Mouse (Mus musculus): ENCODE results near the gene Ntn1. TPM values are rescaled to one million over a fixed set of nuclear protein-coding genes. Genes with fewer than 3 reads are reported as not detected.

The Ntn1 gene
- polyA plus RNA-seq, 1 experiment from 2014 or later: 14.1 TPM

- Histone ChIP-seq H3K4me1 (replicated peaks; ENCODE audit: control insufficient read depth, insufficient read depth, low read length) (no peaks in the 10 kb centered on the region), H3K9me3 (ENCODE audit: control insufficient read depth, low read length) (no peaks in the 10 kb centered on the region), H3K9ac (no peak overlapping the region), H3K36me3 (replicated peaks; ENCODE audit: control insufficient read depth, insufficient read depth) (no peaks in the 10 kb centered on the region), H3K4me2 (replicated peaks) (no peak overlapping the region), H3K4me3 (replicated peaks; ENCODE audit: low read length) (no peak overlapping the region), H3K27me3 (ENCODE audit: control insufficient read depth, insufficient read depth, low read length) (no peaks in the 10 kb centered on the region), H3K27ac (no peak overlapping the region)
- no peak for DNase-seq (ENCODE audit: low spot score)
- WGBS: 80% methylated on average over 8 of the region's 8 CpGs
- ATAC-seq (ENCODE audit: low FRiP score): no peak
Observed at GRCm38 (mm10) chr11:68305997-68306396, 94.6 kb downstream of the Ntn1 start.

GRCm38 (mm10) chr11:68302323-68302722 is 98.3 kb downstream of the Ntn1 start:
- DNase-seq (ENCODE audit: low spot score): no peak
- no peak overlapping the region for H3K9ac ChIP-seq
- no peak for ATAC-seq (ENCODE audit: low FRiP score)

GRCm38 (mm10) chr11:68301660-68302059 is 99.0 kb downstream of the Ntn1 start:
- Histone ChIP-seq H3K9me3 (ENCODE audit: control insufficient read depth, low read length) (no peaks in the 10 kb centered on the region), H3K27ac (no peak overlapping the region), H3K36me3 (replicated peaks; ENCODE audit: control insufficient read depth, insufficient read depth) (no peaks in the 10 kb centered on the region), H3K9ac (no peak overlapping the region), H3K27me3 (ENCODE audit: control insufficient read depth, insufficient read depth, low read length) (no peaks in the 10 kb centered on the region), H3K4me2 (replicated peaks) (no peak overlapping the region), H3K4me1 (replicated peaks; ENCODE audit: control insufficient read depth, insufficient read depth, low read length) (no peaks in the 10 kb centered on the region), H3K4me3 (replicated peaks; ENCODE audit: low read length) (no peak overlapping the region)
- DNase-seq (ENCODE audit: low spot score) (no peak), ATAC-seq (ENCODE audit: low FRiP score) (no peak)
- 81% methylated on average over 4 of the region's 4 CpGs for WGBS

More at GRCm38 (mm10) chr11:68302323-68302722, 98.3 kb downstream of the Ntn1 start:
- Histone ChIP-seq H3K4me2 (replicated peaks) (no peak overlapping the region), H3K9me3 (ENCODE audit: control insufficient read depth, low read length) (no peaks in the 10 kb centered on the region), H3K4me1 (replicated peaks; ENCODE audit: control insufficient read depth, insufficient read depth, low read length) (no peaks in the 10 kb centered on the region), H3K27me3 (ENCODE audit: control insufficient read depth, insufficient read depth, low read length) (no peaks in the 10 kb centered on the region), H3K36me3 (replicated peaks; ENCODE audit: control insufficient read depth, insufficient read depth) (no peaks in the 10 kb centered on the region), H3K27ac (no peak overlapping the region), H3K4me3 (replicated peaks; ENCODE audit: low read length) (no peak overlapping the region)
- 61% methylated on average over 7 of the region's 7 CpGs for WGBS

GRCm38 (mm10) chr11:68295474-68295873 is 105.1 kb downstream of the Ntn1 start:
- DNase-seq (ENCODE audit: low spot score): no peak
- no peaks in the 10 kb centered on the region for H3K36me3 ChIP-seq (replicated peaks; ENCODE audit: control insufficient read depth, insufficient read depth)
- H3K9ac ChIP-seq: no peak overlapping the region
- no peaks in the 10 kb centered on the region for H3K27me3 ChIP-seq (ENCODE audit: control insufficient read depth, insufficient read depth, low read length)
- no peaks in the 10 kb centered on the region for H3K9me3 ChIP-seq (ENCODE audit: control insufficient read depth, low read length)
- H3K27ac ChIP-seq: no peak overlapping the region
- H3K4me3 ChIP-seq (replicated peaks; ENCODE audit: low read length): no peak overlapping the region
- H3K4me2 ChIP-seq (replicated peaks): no peak overlapping the region
- no peak for ATAC-seq (ENCODE audit: low FRiP score)
- 67% methylated on average over 5 of the region's 5 CpGs for WGBS
- 0 out of 2 replicates have a peak, but pooled peaks cover 5% of the 10 kb centered on the region for H3K4me1 ChIP-seq (replicated peaks; ENCODE audit: control insufficient read depth, insufficient read depth, low read length)

- Histone ChIP-seq H3K4me2 (replicated peaks) (no peak overlapping the region), H3K36me3 (replicated peaks; ENCODE audit: control insufficient read depth, insufficient read depth) (no peaks in the 10 kb centered on the region), H3K9ac (no peak overlapping the region), H3K9me3 (ENCODE audit: control insufficient read depth, low read length) (no peaks in the 10 kb centered on the region), H3K27me3 (ENCODE audit: control insufficient read depth, insufficient read depth, low read length) (0 out of 2 replicates have a peak, but pooled peaks cover 1% of the 10 kb centered on the region), H3K27ac (no peak overlapping the region), H3K4me1 (replicated peaks; ENCODE audit: control insufficient read depth, insufficient read depth, low read length) (0 out of 2 replicates have a peak, but pooled peaks cover 7% of the 10 kb centered on the region), H3K4me3 (replicated peaks; ENCODE audit: low read length) (no peak overlapping the region)
- DNase-seq (ENCODE audit: low spot score) (no peak), ATAC-seq (ENCODE audit: low FRiP score) (no peak)
- WGBS: 36% methylated on average over 8 of the region's 8 CpGs
Observed at GRCm38 (mm10) chr11:68290631-68291030, 110.0 kb downstream of the Ntn1 start.

- Histone ChIP-seq H3K4me3 (replicated peaks; ENCODE audit: low read length) (no peak overlapping the region), H3K36me3 (replicated peaks; ENCODE audit: control insufficient read depth, insufficient read depth) (no peaks in the 10 kb centered on the region), H3K27ac (no peak overlapping the region), H3K9ac (no peak overlapping the region), H3K4me1 (replicated peaks; ENCODE audit: control insufficient read depth, insufficient read depth, low read length) (peaks cover 4% of the 10 kb centered on the region; the same call in 1 of the 2 replicates), H3K27me3 (ENCODE audit: control insufficient read depth, insufficient read depth, low read length) (0 out of 2 replicates have a peak, but pooled peaks cover 3% of the 10 kb centered on the region), H3K9me3 (ENCODE audit: control insufficient read depth, low read length) (no peaks in the 10 kb centered on the region), H3K4me2 (replicated peaks) (no peak overlapping the region)
- ATAC-seq (ENCODE audit: low FRiP score) (no peak), DNase-seq (ENCODE audit: low spot score) (no peak)
- 72% methylated on average over 5 of the region's 5 CpGs for WGBS
Observed at GRCm38 (mm10) chr11:68287331-68287730, 113.3 kb downstream of the Ntn1 start.

GRCm38 (mm10) chr11:68286142-68286808 is 114.3 kb downstream of the Ntn1 start:
- Histone ChIP-seq H3K9ac (no peak overlapping the region), H3K36me3 (replicated peaks; ENCODE audit: control insufficient read depth, insufficient read depth) (no peaks in the 10 kb centered on the region), H3K4me3 (replicated peaks; ENCODE audit: low read length) (no peak overlapping the region), H3K27ac (no peak overlapping the region), H3K27me3 (ENCODE audit: control insufficient read depth, insufficient read depth, low read length) (0 out of 2 replicates have a peak, but pooled peaks cover 3% of the 10 kb centered on the region), H3K4me1 (replicated peaks; ENCODE audit: control insufficient read depth, insufficient read depth, low read length) (peaks cover 4% of the 10 kb centered on the region; the same call in 1 of the 2 replicates), H3K9me3 (ENCODE audit: control insufficient read depth, low read length) (no peaks in the 10 kb centered on the region), H3K4me2 (replicated peaks) (no peak overlapping the region)
- WGBS: 52% methylated on average over 10 of the region's 10 CpGs
- DNase-seq (ENCODE audit: low spot score) (no peak), ATAC-seq (ENCODE audit: low FRiP score) (no peak)

GRCm38 (mm10) chr11:68285754-68286141 is 114.9 kb downstream of the Ntn1 start:
- no peak for ATAC-seq (ENCODE audit: low FRiP score)
- DNase-seq (ENCODE audit: low spot score): no peak
- Histone ChIP-seq H3K4me2 (replicated peaks) (no peak overlapping the region), H3K36me3 (replicated peaks; ENCODE audit: control insufficient read depth, insufficient read depth) (no peaks in the 10 kb centered on the region), H3K9me3 (ENCODE audit: control insufficient read depth, low read length) (no peaks in the 10 kb centered on the region), H3K4me3 (replicated peaks; ENCODE audit: low read length) (no peak overlapping the region), H3K27ac (no peak overlapping the region), H3K27me3 (ENCODE audit: control insufficient read depth, insufficient read depth, low read length) (0 out of 2 replicates have a peak, but pooled peaks cover 3% of the 10 kb centered on the region), H3K4me1 (replicated peaks; ENCODE audit: control insufficient read depth, insufficient read depth, low read length) (peaks cover 4% of the 10 kb centered on the region; the same call in 1 of the 2 replicates), H3K9ac (no peak overlapping the region)
- 46% methylated on average over 3 of the region's 3 CpGs for WGBS

GRCm38 (mm10) chr11:68280001-68280510 is 120.6 kb downstream of the Ntn1 start:
- no peak for ATAC-seq (ENCODE audit: low FRiP score)
- no peak overlapping the region for H3K27ac ChIP-seq
- 79% methylated on average over 10 of the region's 10 CpGs for WGBS
- no peak for DNase-seq (ENCODE audit: low spot score)
- H3K4me1 ChIP-seq (replicated peaks; ENCODE audit: control insufficient read depth, insufficient read depth, low read length): no peaks in the 10 kb centered on the region; the same call in 1 of the 2 replicates
- H3K27me3 ChIP-seq (ENCODE audit: control insufficient read depth, insufficient read depth, low read length): peaks cover 4% of the 10 kb centered on the region; the same call in 1 of the 2 replicates
- no peaks in the 10 kb centered on the region for H3K9me3 ChIP-seq (ENCODE audit: control insufficient read depth, low read length)
- H3K36me3 ChIP-seq (replicated peaks; ENCODE audit: control insufficient read depth, insufficient read depth): no peaks in the 10 kb centered on the region
- no peak overlapping the region for H3K4me3 ChIP-seq (replicated peaks; ENCODE audit: low read length)
- no peak overlapping the region for H3K9ac ChIP-seq
- H3K4me2 ChIP-seq (replicated peaks): no peak overlapping the region
